In genomic region chr3:59344065-59344905, GRCm38 (mm10) we compare ENCODE assay signal across 8 mouse cellular contexts. TPM values are rescaled to one million over a fixed set of nuclear protein-coding genes. Genes with fewer than 3 reads are reported as not detected.
A peak's percentile ranks its signal among the peaks of the same experiment; 100 is the strongest.
DNase-seq lines count a peak whose midpoint lies in the region; ATAC-seq and TF ChIP-seq lines count a peak whose summit lies in the region.

Gene Igsf10 (minus strand): TSS chr3:59344394.

- peak within 1 kb of the TSS; percentile 40 for H3K4me3 ChIP-seq in erythroblast, embryonic 14.5 days (replicated peaks)
- H3K4me3 ChIP-seq in cerebellum, adult 2 months (replicated peaks; ENCODE audit: insufficient read depth, low read depth, low read length): peak within 1 kb of the TSS; percentile 64
- H3K4me3 ChIP-seq in forebrain, postnatal 0 days (ENCODE audit: low read depth, low read length): peak within 1 kb of the TSS; percentile 76
- H3K4me3 ChIP-seq in limb, embryonic 12.5 days (replicated peaks): peak within 1 kb of the TSS; percentile 67
- H3K4me3 ChIP-seq in midbrain, embryonic 14.5 days (replicated peaks; ENCODE audit: low read depth, low read length): peak within 1 kb of the TSS; percentile 66

- no peak for TF ChIP-seq POLR2A in cerebellum, adult 2 months (IDR thresholded peaks at IDR 0.05; ENCODE audit: borderline replicate concordance, insufficient read depth, low read length)

- 4% methylated on average over 23 of the region's 23 CpGs for WGBS in cerebellum, adult 2 months
- WGBS in forebrain, postnatal 0 days: 2% methylated on average over 23 of the region's 23 CpGs
- WGBS in limb, embryonic 12.5 days: 3% methylated on average over 22 of the region's 23 CpGs
- WGBS in midbrain, embryonic 14.5 days: 2% methylated on average over 23 of the region's 23 CpGs

- H3K4me1 ChIP-seq in erythroblast, embryonic 14.5 days (ENCODE audit: control insufficient read depth): no peaks in the 10 kb centered on the region
- H3K4me1 ChIP-seq in cerebellum, adult 2 months (ENCODE audit: control insufficient read depth, insufficient read depth, low read length): peaks cover 3% of the 10 kb centered on the region; the same call in 1 of the 2 replicates
- H3K4me1 ChIP-seq in forebrain, postnatal 0 days (ENCODE audit: insufficient read depth): peaks cover 6% of the 10 kb centered on the region; the same call in 1 of the 2 replicates
- no peaks in the 10 kb centered on the region for H3K4me1 ChIP-seq in limb, embryonic 12.5 days (replicated peaks)
- no peaks in the 10 kb centered on the region for H3K4me1 ChIP-seq in midbrain, embryonic 14.5 days (ENCODE audit: control insufficient read depth, insufficient read depth, low read length)

- H3K27me3 ChIP-seq in erythroblast, embryonic 14.5 days (ENCODE audit: control insufficient read depth): no peaks in the 10 kb centered on the region
- H3K27me3 ChIP-seq in cerebellum, adult 2 months (ENCODE audit: control insufficient read depth, insufficient read depth, low read length): no peaks in the 10 kb centered on the region
- no peaks in the 10 kb centered on the region for H3K27me3 ChIP-seq in forebrain, postnatal 0 days (ENCODE audit: insufficient read depth, low read length)
- no peaks in the 10 kb centered on the region for H3K27me3 ChIP-seq in limb, embryonic 12.5 days
- no peaks in the 10 kb centered on the region for H3K27me3 ChIP-seq in midbrain, embryonic 14.5 days (ENCODE audit: control insufficient read depth, insufficient read depth, low read length)

- TF ChIP-seq CTCF in cerebellum, adult 2 months (IDR thresholded peaks at IDR 0.05; ENCODE audit: borderline replicate concordance, insufficient read depth, low read depth, low read length): no peak
- peak; percentile 50 for TF ChIP-seq CTCF in forebrain, postnatal 0 days (IDR thresholded peaks at IDR 0.05; ENCODE audit: low read depth)

- H3K36me3 ChIP-seq in erythroblast, embryonic 14.5 days (ENCODE audit: control insufficient read depth): no peaks in the 10 kb centered on the region
- no peaks in the 10 kb centered on the region for H3K36me3 ChIP-seq in forebrain, postnatal 0 days (ENCODE audit: insufficient read depth)
- peaks cover 12% of the 10 kb centered on the region; the same call in 1 of the 2 replicates for H3K36me3 ChIP-seq in limb, embryonic 12.5 days
- no peaks in the 10 kb centered on the region for H3K36me3 ChIP-seq in midbrain, embryonic 14.5 days (ENCODE audit: control insufficient read depth, insufficient read depth, low read length)

- H3K4me2 ChIP-seq in forebrain, postnatal 0 days (ENCODE audit: low read depth): peak within 1 kb of the TSS; percentile 74
- H3K4me2 ChIP-seq in limb, embryonic 12.5 days: peak within 1 kb of the TSS; percentile 65
- peak within 1 kb of the TSS; percentile 65 for H3K4me2 ChIP-seq in midbrain, embryonic 14.5 days (ENCODE audit: low read length)

- no peaks in the 10 kb centered on the region for H3K9me3 ChIP-seq in erythroblast, embryonic 14.5 days (ENCODE audit: control insufficient read depth, low read length)
- H3K9me3 ChIP-seq in forebrain, postnatal 0 days (ENCODE audit: low read length): no peaks in the 10 kb centered on the region
- H3K9me3 ChIP-seq in limb, embryonic 12.5 days: no peaks in the 10 kb centered on the region
- H3K9me3 ChIP-seq in midbrain, embryonic 14.5 days (ENCODE audit: control insufficient read depth, low read length): no peaks in the 10 kb centered on the region

- peak within 1 kb of the TSS; percentile 73 for H3K9ac ChIP-seq in forebrain, postnatal 0 days
- peak within 1 kb of the TSS; percentile 63 for H3K9ac ChIP-seq in limb, embryonic 12.5 days (replicated peaks)
- H3K9ac ChIP-seq in midbrain, embryonic 14.5 days (replicated peaks; ENCODE audit: low read length): peak within 1 kb of the TSS; percentile 69

- no peak for ATAC-seq in erythroblast, adult 5-6 weeks (replicated peaks; ENCODE audit: low FRiP score, poor library complexity, severe bottlenecking)
- ATAC-seq in forebrain, postnatal 0 days: peak; percentile 97
- peak; percentile 65 to 85 for ATAC-seq in hematopoietic stem cell, adult 5-6 weeks (replicated peaks in 1 of 2; ENCODE audit: insufficient read depth in 1 of 2, low FRiP score in 2 of 2, low TSS enrichment in 1 of 2, low read depth in 1 of 2, poor library complexity in 2 of 2, severe bottlenecking in 2 of 2)
- ATAC-seq in limb, embryonic 12.5 days (ENCODE audit: insufficient number of reproducible peaks, insufficient read depth, low FRiP score, low TSS enrichment, low read depth): peak; percentile 98
- ATAC-seq in midbrain, embryonic 14.5 days (ENCODE audit: low FRiP score, low TSS enrichment): peak; percentile 95

- peak within 1 kb of the TSS; percentile 8; the same call in 1 of the 2 replicates for H3K27ac ChIP-seq in cerebellum, adult 2 months (ENCODE audit: insufficient read depth, low read length)
- H3K27ac ChIP-seq in forebrain, postnatal 0 days (ENCODE audit: low read depth, low read length): peak within 1 kb of the TSS; percentile 57; the same call in 1 of the 2 replicates
- peak within 1 kb of the TSS; percentile 78 for H3K27ac ChIP-seq in limb, embryonic 12.5 days
- peak within 1 kb of the TSS; percentile 70 for H3K27ac ChIP-seq in midbrain, embryonic 14.5 days (replicated peaks; ENCODE audit: low read depth, low read length)

- peak; percentile 36 to 50 for DNase-seq in cerebellum, adult 2 months
- peak; percentile 80 for DNase-seq in forebrain, postnatal 0 days
- peak; percentile 85 for DNase-seq in midbrain, embryonic 14.5 days
- DNase-seq in testis, postnatal 14 days (ENCODE audit: low spot score): peak; percentile 19

RNA-seq across cellular contexts. Expression of gene Igsf10, which starts in this region (rescaled TPM):
- 0.01 TPM in 1 of 2 replicates, not detected in the other for polyA plus RNA-seq in erythroblast, embryonic 14.5 days (2012)
- total RNA-seq in erythroblast, adult 5-6 weeks (2015; ENCODE audit: low replicate concordance): not detected in 2 replicates
- not detected in 2 replicates for total RNA-seq in erythroblast, adult 5-6 weeks (2017; ENCODE audit: low replicate concordance)
- polyA plus RNA-seq in cerebellum, adult 2 months (2012; rRNA removed): 2.4 and 3.0 TPM in 2 replicates
- 4.6 and 6.2 TPM in 2 replicates for total RNA-seq in forebrain, postnatal 0 days (2014; rRNA removed)
- 2.1 and 3.0 TPM in 2 replicates for polyA plus RNA-seq in forebrain, postnatal 0 days (2015; fragmentation: Nextera tagmentation; extraction: Ambion mirVana)
- 0.60 and 2.8 TPM in 2 replicates for total RNA-seq in hematopoietic stem cell, adult 5-6 weeks (2017)
- polyA plus RNA-seq in limb, embryonic 12.5 days (2016; fragmentation: Nextera tagmentation; extraction: Ambion mirVana): 8.2 and 11.5 TPM in 2 replicates
- 2.9 and 3.5 TPM in 2 replicates for polyA plus RNA-seq in midbrain, embryonic 14.5 days (2014; fragmentation: Nextera tagmentation; extraction: Ambion mirVana)

Comparison
In these comparisons a context has a peak if more than half of its experiments do, and no peak if none do; other contexts are left out.
1. DNase-seq: peak in every context shown above with its lines; median percentile 85 in midbrain, embryonic 14.5 days; 80 in forebrain, postnatal 0 days; 43 in cerebellum, adult 2 months; 19 in testis, postnatal 14 days.
2. H3K27ac ChIP-seq: peak in every context shown above with its lines; median percentile 78 in limb, embryonic 12.5 days; 70 in midbrain, embryonic 14.5 days; 57 in forebrain, postnatal 0 days; 8 in cerebellum, adult 2 months.